Mouse (Mus musculus) lung, embryonic 16.5 days (tissue): ENCODE measurements around the gene Trarg1. TPM values are rescaled to one million over a fixed set of nuclear protein-coding genes. Genes with fewer than 3 reads are reported as not detected.
A peak's percentile ranks its signal among the peaks of the same experiment; 100 is the strongest.

Experiments used
- ATAC-seq: fragments of 200-750 bp; cut with Nextera tagmentation; 2 replicates; pipeline ENCODE4 v1.8.0; 2017; ENCODE audit warnings: low read depth, mild to moderate bottlenecking, moderate library complexity
- H3K27ac ChIP-seq: fragments of 300-500 bp; sonication (generic); 2 replicates; pipeline ENCODE4 v1.5.1; 2014; ENCODE audit warnings: mild to moderate bottlenecking, control low read depth, low read length
- H3K27me3 ChIP-seq: fragments of 300-500 bp; sonication (generic); 2 replicates; pipeline ENCODE4 v1.6.1; 2014; ENCODE audit warnings: low read depth, low read length, mixed read lengths; ENCODE audit not compliant: control insufficient read depth, insufficient read depth
- H3K36me3 ChIP-seq: fragments of 300-500 bp; sonication (generic); 2 replicates; pipeline ENCODE4 v1.6.1; 2014; ENCODE audit warnings: low read length; ENCODE audit not compliant: control insufficient read depth, insufficient read depth
- H3K4me1 ChIP-seq: fragments of 300-500 bp; sonication (generic); replicated peaks from 2 replicates; pipeline ENCODE4 v1.6.1; 2014; ENCODE audit warnings: low read length, mixed read lengths; ENCODE audit not compliant: control insufficient read depth, insufficient read depth
- H3K4me2 ChIP-seq: fragments of 300-500 bp; sonication (generic); 2 replicates; pipeline ENCODE4 v1.6.1; 2014; ENCODE audit warnings: low read depth, low read length, control low read depth
- H3K4me3 ChIP-seq: fragments of 300-500 bp; sonication (generic); 2 replicates; pipeline ENCODE4 v1.5.1; 2014; ENCODE audit warnings: mild to moderate bottlenecking, low read length, control low read depth
- H3K9ac ChIP-seq: fragments of 300-500 bp; sonication (generic); 2 replicates; pipeline ENCODE4 v1.6.1; 2014; ENCODE audit warnings: low read length, control low read depth
- H3K9me3 ChIP-seq: fragments of 300-500 bp; sonication (generic); 2 replicates; pipeline ENCODE4 v1.6.1; 2016; ENCODE audit warnings: low read length; ENCODE audit not compliant: control insufficient read depth
- WGBS: fragments of 180-500 bp; shearing (Covaris S2); extraction: QIAGEN DNeasy Blood & Tissue Kit; methylation state at CpG from one replicate; pipeline ENCODE4 v1.1.7; 2014; 5-methylcytosine and 5-hydroxymethylcytosine counted together
- polyA plus RNA-seq: library from polyadenylated mRNA; unstranded; fragments of >200 nt; fragmentation: Nextera tagmentation; extraction: Ambion mirVana; gene quantifications from 2 replicates; pipeline ENCODE4 v1.2.1, GENCODE M21; 2015

Trarg1 gene
- polyA plus RNA-seq, 1 experiment from 2014 or later, result 1.2 TPM

DNA sequence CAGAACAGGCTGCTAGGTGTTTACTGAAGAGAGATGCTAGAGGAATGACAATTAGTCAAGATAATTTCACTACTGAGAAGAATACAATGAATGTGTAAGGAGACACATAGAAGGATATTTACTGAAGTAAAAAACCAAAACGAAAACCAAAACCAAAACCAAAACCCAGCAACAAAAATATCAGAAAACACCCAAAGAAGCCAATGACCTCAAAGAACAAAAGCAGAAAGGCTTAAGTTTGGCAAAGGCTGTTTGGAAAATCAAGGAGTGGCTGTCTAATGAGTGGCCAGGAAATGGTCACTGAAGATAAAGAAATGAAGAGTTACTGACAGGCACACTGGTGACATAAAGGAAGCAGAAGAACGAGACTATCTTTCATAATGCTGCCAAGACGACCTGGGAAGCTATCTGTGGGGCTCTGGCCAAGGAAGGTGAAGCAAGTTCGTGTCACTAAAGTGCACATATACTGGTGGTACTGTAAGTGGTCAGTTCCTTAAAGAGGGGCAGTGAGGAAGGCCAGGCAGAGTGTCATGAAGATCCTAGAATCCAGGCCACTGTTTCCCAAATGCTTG, 56.2 kb downstream of the Trarg1 start:
- H3K9ac ChIP-seq, result no peak overlapping the region
- no peaks in the 10 kb centered on the region for H3K4me1 ChIP-seq
- H3K9me3 ChIP-seq, result no peaks in the 10 kb centered on the region
- 0 out of 2 replicates have a peak overlapping the region, but pooled peaks have one; percentile 15 for H3K27ac ChIP-seq
- WGBS, result 55% methylated on average over 4 of the region's 4 CpGs
- H3K4me3 ChIP-seq, result no peak overlapping the region
- H3K4me2 ChIP-seq, result no peak overlapping the region
- no peaks in the 10 kb centered on the region for H3K27me3 ChIP-seq
- ATAC-seq, result no peak
- peaks cover 14% of the 10 kb centered on the region for H3K36me3 ChIP-seq

DNA sequence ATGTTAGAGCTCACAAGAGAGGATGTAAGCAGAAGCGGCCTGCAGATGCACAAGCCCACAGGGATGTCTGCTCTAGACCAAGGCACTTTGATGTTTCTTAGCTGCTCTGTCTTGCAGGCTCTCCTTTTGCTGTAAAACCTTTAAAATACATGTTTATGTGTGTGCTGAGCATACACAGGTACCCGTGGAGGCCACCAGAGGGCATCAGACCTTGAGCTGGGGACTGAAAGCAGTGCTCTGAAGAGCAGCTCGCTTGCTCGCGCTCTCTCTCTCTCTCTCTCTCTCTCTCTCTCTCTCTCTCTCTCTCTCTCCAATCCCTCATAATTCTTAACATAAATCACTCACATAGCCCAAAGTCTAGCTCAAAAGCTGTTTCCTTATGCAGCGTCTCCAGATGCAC, 59.5 kb downstream of the Trarg1 start:
- H3K4me3 ChIP-seq, result no peak overlapping the region
- 79% methylated on average over 6 of the region's 6 CpGs for WGBS
- ATAC-seq, result no peak

DNA sequence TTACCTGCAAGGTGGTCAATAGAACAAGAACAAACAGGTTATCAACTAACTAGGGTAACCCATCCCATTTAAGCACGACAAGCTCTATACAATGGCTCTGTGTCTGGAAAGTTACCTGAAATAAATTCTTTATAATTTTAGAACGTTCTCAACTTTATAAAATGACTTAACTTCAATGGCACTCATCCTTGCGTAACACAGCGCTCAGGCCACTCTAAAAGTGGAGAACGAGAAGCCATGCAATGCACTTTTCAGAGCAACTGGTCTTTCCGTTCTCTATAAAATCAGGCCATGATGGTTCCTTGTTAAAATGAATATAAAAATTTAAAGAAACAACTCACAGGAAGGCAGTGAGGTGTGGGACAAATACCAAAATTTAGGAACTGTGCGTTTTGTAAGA, 62.9 kb downstream of the Trarg1 start:
- no peak overlapping the region for H3K4me2 ChIP-seq
- no peaks in the 10 kb centered on the region for H3K27me3 ChIP-seq
- H3K4me3 ChIP-seq, result no peak overlapping the region
- no peaks in the 10 kb centered on the region for H3K4me1 ChIP-seq
- ATAC-seq, result no peak
- 85% methylated on average over 7 of the region's 7 CpGs for WGBS
- H3K9me3 ChIP-seq, result no peaks in the 10 kb centered on the region
- peaks cover 18% of the 10 kb centered on the region for H3K36me3 ChIP-seq
- no peak overlapping the region for H3K9ac ChIP-seq
- H3K27ac ChIP-seq, result no peak overlapping the region

More for the DNA sequence above, 59.5 kb downstream of the Trarg1 start:
- Histone ChIP-seq H3K4me2 (no peak overlapping the region), H3K36me3 (peaks cover 7% of the 10 kb centered on the region; the same call in 1 of the 2 replicates), H3K27ac (no peak overlapping the region), H3K4me1 (no peaks in the 10 kb centered on the region), H3K9ac (no peak overlapping the region), H3K9me3 (no peaks in the 10 kb centered on the region), H3K27me3 (no peaks in the 10 kb centered on the region)

DNA sequence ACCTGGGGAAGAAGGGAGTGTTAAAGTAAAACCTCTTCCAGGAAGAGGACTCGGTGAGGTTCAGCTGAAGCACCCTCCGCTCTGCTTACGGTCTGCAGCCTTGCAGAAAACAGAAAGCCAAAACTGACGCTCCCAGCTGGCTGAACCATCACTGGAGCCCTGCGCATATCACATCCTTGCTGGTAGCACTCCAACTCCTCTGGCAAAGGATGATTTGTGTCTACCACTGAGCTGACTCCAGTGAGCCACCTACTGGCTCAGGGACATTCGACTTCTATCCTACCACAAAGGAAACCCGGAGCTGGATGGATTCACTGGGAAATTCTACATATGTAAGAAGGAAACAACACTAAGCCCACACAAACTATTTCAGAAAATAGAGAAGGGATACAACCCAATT, 64.9 kb downstream of the Trarg1 start:
- H3K36me3 ChIP-seq, result peaks cover 28% of the 10 kb centered on the region
- H3K4me2 ChIP-seq, result no peak overlapping the region
- H3K9ac ChIP-seq, result no peak overlapping the region
- WGBS, result 61% methylated on average over 7 of the region's 7 CpGs
- H3K4me1 ChIP-seq, result no peaks in the 10 kb centered on the region
- H3K9me3 ChIP-seq, result no peaks in the 10 kb centered on the region
- no peak overlapping the region for H3K4me3 ChIP-seq
- no peaks in the 10 kb centered on the region for H3K27me3 ChIP-seq
- ATAC-seq, result no peak
- H3K27ac ChIP-seq, result no peak overlapping the region

DNA sequence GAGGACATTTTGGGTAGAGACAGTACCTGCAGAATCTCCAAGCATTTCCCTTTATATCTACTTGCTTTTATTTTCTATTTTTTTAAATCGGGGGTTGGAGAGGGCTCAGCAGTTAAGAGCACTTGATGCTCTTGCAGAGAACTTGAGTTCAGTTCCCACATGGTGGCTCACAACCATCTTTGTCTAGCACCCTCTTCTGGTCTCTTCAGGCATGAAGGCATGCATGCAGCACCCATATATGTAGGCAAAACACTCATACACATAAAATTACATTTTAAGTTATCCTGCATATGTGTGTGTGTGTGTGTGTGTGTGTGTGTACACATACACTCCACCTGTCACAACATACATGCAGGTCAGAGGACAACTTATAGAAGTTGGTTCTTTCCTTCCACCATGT, 66.3 kb downstream of the Trarg1 start:
- Histone ChIP-seq H3K36me3 (peaks cover 40% of the 10 kb centered on the region), H3K9ac (no peak overlapping the region), H3K4me2 (no peak overlapping the region), H3K27ac (no peak overlapping the region), H3K4me1 (no peaks in the 10 kb centered on the region), H3K27me3 (no peaks in the 10 kb centered on the region), H3K4me3 (no peak overlapping the region), H3K9me3 (no peaks in the 10 kb centered on the region)
- no peak for ATAC-seq
- WGBS, result 85% methylated on average over 1 of the region's 1 CpGs

Other genes with a start within 250 kb of the Trarg1 start
- gene Abr, start 57.5 kb upstream of the Trarg1 start, polyA plus RNA-seq, result 19.1 and 21.6 TPM in 2 replicates
- 0.20 TPM in 1 of 2 replicates, not detected in the other for gene Bhlha9, start 7.3 kb upstream of the Trarg1 start, polyA plus RNA-seq
- gene Gosr1, start 83.8 kb downstream of the Trarg1 start, polyA plus RNA-seq, result 27.6 and 29.9 TPM in 2 replicates
- gene Cpd, start 167.2 kb downstream of the Trarg1 start, polyA plus RNA-seq, result 12.6 and 13.4 TPM in 2 replicates
- gene Tmigd1, start 222.4 kb downstream of the Trarg1 start, polyA plus RNA-seq, result 0.11 and 0.47 TPM in 2 replicates
- 163 and 165 TPM in 2 replicates for gene Blmh, start 245.0 kb downstream of the Trarg1 start, polyA plus RNA-seq